Mouse (Mus musculus) CD4-positive helper T cell, adult 2 months (primary cell): ENCODE data around the gene Cela1.
A peak's percentile ranks its signal among the peaks of the same experiment; 100 is the strongest.

Experiments
- DNase-seq: peaks from one replicate; pipeline ENCODE4 v3.0.0-alpha.2; 2012; ENCODE audit warnings: low read depth, missing footprints, low spot score

Cela1 gene

DNA sequence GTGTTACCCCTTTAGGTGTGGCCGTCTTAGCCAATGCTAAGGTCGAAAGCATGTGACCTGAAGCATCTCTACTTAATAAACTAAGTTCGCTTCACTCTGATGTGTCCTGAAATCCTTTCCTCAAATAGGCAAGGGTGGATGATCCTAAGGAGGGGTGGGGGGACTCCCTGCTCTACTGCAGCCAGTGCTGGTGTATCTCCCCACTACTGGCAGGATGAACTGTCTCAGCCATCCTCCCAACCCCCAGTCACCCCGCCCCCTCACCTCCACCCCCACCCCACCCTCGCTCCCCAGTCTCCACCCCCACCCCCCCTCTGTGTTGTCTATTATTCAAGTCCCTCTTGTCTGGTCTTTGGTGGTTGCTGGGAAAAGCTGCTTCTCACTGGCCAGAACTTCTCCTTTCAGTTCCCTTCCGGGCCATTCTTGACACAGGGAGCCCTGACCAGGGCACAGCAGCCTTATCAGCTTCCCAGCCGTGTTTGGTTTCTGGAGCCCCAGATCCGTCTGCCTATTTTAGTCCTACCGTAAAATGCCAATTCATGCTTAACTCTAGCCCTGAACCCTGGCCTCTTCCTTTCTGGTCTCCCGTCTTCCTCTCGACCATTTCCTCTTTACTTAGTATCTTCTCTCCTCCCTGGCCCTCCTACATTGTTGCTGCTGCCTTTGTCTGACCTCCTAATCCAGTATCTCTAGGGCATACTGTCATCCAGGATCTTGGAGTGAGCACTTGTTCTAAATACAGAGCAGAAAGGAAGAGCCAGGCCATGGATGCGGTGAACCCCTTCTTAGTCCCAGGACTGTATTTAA is 13.9 kb downstream of the Cela1 start:
- DNase-seq: no peak

GRCm38 (mm10) chr15:100670833-100671232 is 16.9 kb downstream of the Cela1 start:
- no peak for DNase-seq

GRCm38 (mm10) chr15:100670004-100670403 is 17.7 kb downstream of the Cela1 start:
- DNase-seq: peak; percentile 81

DNA sequence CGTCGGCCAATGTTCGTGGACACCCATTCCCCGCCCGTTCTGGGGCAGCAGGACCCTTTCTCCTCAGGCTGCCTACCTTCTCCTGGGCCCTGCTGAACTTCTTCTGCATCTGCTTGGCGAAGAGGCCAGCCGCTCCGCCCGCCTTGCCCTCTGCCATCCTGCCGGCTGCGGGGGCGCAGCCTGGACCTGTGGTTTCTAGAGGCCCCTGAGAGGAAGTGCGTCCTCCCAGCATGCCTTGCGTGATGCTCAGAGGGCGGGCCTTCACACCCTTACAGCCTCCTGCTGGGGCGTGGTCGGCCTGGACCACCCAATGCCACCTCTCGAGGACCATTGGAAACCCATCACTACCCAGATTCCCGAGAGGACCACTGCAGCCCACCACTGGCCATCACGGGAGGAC is 18.4 kb downstream of the Cela1 start, which contains the start of gene Bin2:
Gene Bin2 (minus strand): TSS at position 217 of the 400 bp plus-strand sequence.
- DNase-seq: peak; percentile 90

- peak; percentile 88 for DNase-seq
These were observed 19.7 kb downstream of the Cela1 start for GRCm38 (mm10) chr15:100667871-100668545.

DNA sequence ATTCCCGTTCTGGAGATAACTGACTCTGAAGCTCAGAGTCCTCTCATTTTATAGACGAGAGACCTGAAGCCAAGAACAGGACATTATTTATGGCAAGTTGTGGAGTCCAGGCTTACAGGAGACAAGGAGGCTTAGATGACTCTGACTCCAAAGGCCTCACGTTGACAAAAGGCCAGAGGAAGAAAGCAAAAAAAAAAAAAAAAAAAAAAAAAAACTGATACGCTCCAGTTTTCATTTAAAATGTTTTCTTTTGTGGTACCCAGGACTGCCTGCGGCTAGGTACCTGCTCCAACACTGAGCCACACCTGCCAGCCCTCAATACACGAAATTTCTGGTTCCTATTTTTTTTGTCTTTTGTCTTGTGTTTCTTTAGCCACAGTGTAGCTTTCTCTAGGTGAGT is 20.3 kb downstream of the Cela1 start:
- no peak for DNase-seq

- DNase-seq: peak; percentile 25
These were observed 20.9 kb downstream of the Cela1 start for GRCm38 (mm10) chr15:100666851-100667250.

- DNase-seq: peak; percentile 48
These were observed 21.5 kb downstream of the Cela1 start for GRCm38 (mm10) chr15:100666219-100666696.

DNA sequence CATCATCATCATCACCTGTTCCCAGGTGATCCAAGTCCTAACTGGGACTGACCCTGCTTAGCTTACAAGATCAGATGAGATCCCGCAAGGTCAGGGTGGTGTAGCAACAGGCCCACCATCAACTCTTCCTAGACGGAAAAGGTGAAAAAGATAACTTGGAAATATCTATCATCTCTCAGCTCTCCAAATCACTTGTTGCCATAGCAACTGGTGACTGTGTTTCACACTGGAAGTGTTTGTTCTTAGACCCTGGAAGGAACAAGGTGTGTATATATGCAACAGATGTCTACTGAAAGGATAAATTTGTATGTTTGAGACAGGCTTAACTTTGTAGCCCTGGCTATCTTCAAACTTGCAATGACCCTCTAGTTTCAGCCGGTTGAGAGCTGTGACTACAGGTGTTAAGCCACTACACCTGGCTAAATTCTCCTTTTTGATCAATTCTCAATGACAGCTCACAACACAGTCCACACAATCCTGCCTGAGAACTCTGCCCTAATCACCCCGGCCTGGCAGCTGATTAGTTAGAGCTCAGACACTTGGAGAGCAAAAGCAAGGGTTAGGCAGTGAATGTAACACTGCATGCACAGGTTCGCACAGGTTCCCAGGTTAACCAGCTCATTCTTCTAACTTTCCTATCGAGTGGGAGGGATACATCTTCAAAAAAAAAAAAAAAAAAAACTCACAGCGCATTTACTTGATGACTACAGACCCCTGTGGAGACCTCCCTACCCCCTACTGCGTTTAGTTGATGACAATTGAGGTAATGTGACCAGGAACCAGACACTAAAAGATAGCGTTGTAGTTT is 22.1 kb downstream of the Cela1 start:
- peak; percentile 76 for DNase-seq

DNA sequence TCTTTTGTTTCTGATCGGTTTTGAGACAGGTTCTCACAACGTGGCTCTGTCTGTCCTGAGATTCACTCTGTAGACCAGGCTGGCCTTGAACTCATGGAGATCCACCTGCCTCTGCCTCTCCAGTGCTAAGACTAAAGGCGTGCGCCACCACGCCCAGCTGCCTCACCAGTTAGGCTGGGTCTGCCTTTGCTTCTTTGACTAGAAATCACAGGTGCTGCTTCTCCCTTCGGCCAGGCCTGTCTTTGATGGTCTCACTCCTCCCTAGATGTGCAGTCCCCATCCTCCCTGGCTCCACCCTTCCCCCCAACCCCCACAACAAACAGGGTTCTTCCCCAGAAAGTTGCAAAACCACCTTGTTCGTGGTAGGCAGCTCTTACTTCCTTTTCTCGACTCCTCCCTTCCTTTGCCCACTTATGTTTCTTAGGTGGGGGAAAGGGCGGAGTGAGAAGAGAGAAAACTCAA is 22.9 kb downstream of the Cela1 start:
- peak; percentile 87 for DNase-seq

- no peak for DNase-seq
These were observed 26.9 kb downstream of the Cela1 start for GRCm38 (mm10) chr15:100660805-100661204.

GRCm38 (mm10) chr15:100660306-100660705 is 27.4 kb downstream of the Cela1 start:
- no peak for DNase-seq

GRCm38 (mm10) chr15:100655201-100655600 is 32.5 kb downstream of the Cela1 start:
- no peak for DNase-seq

GRCm38 (mm10) chr15:100654271-100654670 is 33.5 kb downstream of the Cela1 start:
- no peak for DNase-seq

- no peak for DNase-seq
These were observed 36.1 kb downstream of the Cela1 start for GRCm38 (mm10) chr15:100651610-100652009.

DNA sequence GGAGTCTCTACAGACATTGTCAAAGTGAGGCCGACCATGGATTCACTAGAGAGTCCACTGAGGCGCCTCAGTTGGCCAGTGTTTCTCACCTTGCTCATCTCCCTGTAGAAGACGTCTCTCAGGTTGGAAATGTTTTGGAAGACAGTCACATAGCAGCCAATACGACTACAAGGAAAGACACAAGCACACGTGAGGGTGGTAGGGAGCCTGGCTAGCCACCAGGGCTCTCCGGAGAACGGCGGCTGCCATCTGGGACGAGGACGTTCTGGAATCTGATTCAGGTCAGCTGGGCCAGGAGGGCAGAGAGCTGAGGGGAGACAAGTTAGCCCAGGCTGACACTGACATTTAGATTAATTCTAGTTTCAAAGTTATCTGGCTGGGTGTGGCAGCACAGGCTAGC is 37.6 kb downstream of the Cela1 start:
- DNase-seq: no peak

DNA sequence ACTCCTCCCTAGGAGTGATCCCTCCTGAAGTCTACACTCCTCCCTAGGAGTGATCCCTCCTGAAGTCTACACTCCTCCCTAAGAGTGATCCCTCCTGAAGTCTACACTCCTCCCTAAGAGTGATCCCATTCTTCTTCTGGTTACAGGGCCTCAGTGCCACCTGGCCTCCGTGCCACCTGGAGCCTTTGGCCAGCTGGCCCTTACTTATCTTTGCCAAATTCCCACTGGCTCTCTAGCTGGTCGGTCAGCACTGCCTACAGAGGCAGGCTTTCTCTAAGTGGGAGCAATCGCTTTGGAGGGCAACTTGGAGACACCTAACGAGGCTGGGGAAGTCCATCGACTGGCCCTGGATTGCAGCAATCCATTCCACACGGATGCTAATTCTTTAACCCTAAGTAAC is 41.6 kb downstream of the Cela1 start:
- DNase-seq: no peak

DNA sequence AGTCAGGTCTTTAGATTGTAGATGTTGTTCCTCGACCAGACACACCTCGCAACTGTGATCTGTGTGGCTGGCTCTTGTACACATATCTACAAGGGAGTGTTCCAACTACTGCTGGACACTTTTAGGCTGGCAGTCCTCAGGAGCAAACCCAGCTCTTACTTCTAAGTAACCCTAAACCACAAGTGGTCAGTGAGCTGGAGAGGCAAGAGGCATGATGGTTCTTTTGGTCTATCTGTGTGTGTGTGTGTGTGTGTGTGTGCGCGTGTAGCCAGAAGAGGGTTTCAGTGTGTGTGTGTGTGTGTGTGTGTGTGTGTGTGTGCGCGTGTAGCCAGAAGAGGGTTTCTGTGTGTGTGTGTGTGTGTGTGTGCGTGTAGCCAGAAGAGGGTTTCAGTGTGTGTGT is 45.3 kb downstream of the Cela1 start:
- DNase-seq: no peak

- no peak for DNase-seq
These were observed 46.4 kb downstream of the Cela1 start for GRCm38 (mm10) chr15:100641226-100641810.

DNA sequence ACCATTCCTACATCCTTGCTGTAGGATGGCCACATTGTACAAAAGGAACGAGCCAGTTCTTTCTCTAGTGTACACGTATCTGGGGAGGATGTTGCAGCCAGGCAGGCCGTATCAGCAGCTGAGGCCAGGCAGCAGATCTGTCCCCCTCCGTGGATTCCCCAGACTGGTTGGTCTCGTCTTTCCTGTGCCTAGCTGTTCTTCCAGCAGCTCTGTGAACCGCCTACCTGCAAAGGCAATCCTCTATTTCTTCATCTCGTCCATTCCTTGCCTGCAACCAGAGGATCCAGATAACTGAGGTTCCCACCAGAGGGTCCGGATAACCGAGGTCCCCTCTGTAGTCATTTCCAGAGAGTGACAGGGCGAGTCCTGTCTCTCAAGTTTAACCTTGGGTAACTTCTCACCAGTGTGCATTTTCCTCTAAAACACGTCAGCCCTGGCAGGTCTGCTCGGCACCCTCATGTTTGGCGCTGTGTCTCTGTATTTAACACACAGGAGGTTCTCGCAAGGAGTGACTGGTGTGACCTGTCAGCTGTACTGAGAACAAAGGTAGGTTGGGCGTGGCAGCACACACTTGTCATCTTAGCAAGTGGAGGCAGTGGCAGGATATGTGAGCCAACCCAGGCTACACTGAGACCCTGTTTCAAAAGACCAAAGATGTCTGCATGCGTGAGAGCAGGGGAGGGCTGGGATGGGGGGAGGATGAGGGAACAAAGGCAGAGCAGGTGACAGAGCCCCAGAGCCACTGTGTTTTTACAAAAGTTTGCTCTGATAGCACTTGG is 47.6 kb downstream of the Cela1 start:
- peak; percentile 44 for DNase-seq

DNA sequence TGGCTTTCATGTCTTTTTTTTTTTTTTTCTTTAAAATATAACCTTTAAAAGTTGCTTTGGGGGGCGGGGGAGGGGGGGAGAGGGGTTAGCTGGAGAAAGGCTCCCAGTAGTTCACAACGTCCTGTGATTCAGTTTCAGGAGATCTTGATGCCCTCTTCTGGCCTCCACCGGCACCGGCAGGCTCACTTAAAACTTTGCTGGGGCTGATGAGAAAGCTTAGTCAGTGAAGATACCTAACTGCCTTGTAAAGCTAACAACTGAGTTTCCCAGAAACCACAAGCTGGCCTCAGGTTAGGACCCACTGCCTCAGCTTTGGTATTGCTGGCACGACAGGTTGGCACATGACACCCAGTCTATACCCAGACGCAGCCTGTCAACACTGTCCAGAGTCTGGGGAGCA is 50.1 kb downstream of the Cela1 start:
- DNase-seq: peak; percentile 65
